Mouse (Mus musculus) cerebellum, adult 11-12 months (tissue): ENCODE measurements around the gene Hoxb9.

Source experiments
- DNase-seq: peaks from one replicate; pipeline ENCODE4 v3.0.0; 2022

Gene Hoxb9

DNA sequence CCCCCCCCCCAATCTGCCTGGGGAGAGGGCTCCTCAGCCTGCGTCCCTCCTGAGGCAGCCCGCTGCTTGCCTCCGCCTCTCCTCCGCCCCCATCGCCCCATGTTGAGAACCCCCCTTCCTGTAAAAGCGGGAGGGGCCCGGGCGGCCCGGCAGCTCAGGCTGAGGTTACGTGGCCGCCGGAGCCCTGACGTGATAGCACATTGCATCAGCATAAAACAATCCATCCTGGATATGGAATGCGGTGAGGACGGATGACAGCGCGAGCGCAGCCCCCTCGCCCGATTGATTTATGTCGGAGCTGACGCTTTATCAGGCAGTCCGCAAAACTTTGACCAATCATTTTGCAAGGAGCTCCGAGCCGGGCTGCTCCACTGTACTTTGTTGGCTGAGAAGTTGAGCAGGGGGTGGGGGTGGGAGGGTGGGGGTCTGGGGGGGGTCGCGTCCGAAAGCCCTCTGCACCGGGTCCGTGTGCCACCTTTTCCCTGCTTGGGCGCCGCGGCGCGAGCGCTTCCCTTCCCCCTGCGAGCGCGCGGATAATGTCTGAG is at the start of gene Hoxb9:
Hoxb9 (plus strand) TSS at position 462 of the 545 bp plus-strand sequence.
- no peak for DNase-seq

GRCm38 (mm10) chr11:96223813-96224212 is 47.4 kb upstream of the Hoxb9 start:
- DNase-seq = no peak

DNA sequence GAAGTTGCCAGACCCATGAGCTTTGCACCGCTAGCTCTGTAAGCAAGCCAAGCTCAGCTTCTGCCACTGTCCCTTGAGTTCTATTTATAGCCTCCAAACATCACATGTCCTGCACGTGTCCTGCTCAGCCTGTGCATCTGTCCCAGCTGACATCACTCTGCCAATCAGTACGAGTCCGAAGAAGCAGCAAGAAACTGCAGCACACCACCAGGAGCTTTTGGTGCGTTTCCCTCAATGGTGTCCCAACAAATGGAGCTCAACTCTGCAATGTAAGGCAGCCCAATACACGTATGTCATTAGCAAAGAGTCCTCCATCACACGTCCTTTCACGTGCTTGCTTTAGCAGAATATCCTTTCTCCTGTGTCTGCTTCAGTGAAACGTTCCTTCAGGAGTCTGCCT is 43.6 kb upstream of the Hoxb9 start:
- DNase-seq = no peak

DNA sequence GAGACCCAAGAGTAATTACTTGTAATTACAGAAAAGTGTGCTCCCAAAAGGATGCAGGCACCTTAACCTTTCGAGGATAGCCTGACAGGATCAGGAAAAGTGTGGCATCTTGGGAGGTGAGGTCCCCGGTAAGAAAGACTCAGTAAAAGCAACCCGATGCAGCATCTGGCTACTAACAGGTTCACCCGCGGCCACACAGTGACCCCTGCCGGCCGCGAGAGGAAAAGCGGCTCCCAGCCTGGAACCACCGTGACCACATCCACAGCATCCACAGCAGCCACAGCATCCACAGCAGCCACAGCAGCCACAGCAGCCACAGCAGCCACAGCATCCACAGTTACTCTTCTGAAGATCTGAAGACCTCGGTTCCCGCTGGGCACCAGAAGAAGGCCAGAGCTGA is 36.4 kb upstream of the Hoxb9 start:
- no peak for DNase-seq

GRCm38 (mm10) chr11:96240211-96240610 is 31.0 kb upstream of the Hoxb9 start:
- no peak for DNase-seq

- no peak for DNase-seq
Observed at GRCm38 (mm10) chr11:96250901-96251300, 20.4 kb upstream of the Hoxb9 start.

GRCm38 (mm10) chr11:96251480-96252031 is 19.7 kb upstream of the Hoxb9 start:
- DNase-seq = no peak

DNA sequence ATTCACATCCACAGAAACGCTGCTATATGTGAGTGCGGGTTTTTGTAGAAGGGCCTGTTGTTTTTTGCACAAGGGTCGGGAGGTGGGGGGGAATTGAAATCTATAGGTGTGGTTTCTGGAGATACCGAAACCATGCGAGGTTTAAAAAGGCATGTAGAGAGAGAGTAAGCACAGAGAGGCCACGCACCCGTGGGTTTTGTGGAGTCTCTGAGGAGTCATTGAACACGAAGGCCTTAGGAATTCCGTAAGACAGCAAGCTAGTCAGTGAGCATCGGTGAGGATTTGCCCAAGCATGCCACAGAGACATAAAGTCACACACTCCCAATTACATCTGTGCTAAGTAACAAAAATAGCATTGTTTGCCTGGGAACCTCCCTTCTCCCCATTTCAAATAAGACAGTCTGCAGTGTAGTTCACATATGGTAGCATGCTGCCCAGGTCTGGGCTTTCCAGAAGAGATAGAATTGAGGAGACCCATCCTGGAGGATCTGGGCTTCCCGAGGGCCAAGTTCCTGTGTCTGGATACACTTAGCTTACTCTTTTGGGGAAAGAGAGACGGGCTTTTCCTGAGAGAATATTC is 18.6 kb upstream of the Hoxb9 start:
- no peak for DNase-seq

DNA sequence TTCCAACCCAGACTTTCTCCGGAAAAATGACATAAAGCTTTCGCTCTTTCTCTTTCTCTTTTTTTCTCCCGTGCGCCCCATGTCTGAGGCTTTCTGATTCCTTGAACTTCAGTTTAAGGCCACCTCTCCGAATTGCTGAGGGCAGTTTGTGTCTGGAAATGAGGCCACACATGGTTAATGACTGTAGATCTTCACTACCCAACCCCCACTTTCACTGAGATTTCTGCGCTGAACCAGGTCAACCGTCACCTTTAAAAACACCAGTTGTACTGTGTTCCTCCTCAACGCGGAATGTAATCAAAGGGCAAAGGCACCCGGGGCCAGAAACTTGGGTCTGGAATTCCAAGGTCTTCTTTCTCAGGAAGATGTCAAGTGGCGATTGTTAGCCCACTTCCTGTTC is 17.0 kb upstream of the Hoxb9 start:
- DNase-seq = no peak

DNA sequence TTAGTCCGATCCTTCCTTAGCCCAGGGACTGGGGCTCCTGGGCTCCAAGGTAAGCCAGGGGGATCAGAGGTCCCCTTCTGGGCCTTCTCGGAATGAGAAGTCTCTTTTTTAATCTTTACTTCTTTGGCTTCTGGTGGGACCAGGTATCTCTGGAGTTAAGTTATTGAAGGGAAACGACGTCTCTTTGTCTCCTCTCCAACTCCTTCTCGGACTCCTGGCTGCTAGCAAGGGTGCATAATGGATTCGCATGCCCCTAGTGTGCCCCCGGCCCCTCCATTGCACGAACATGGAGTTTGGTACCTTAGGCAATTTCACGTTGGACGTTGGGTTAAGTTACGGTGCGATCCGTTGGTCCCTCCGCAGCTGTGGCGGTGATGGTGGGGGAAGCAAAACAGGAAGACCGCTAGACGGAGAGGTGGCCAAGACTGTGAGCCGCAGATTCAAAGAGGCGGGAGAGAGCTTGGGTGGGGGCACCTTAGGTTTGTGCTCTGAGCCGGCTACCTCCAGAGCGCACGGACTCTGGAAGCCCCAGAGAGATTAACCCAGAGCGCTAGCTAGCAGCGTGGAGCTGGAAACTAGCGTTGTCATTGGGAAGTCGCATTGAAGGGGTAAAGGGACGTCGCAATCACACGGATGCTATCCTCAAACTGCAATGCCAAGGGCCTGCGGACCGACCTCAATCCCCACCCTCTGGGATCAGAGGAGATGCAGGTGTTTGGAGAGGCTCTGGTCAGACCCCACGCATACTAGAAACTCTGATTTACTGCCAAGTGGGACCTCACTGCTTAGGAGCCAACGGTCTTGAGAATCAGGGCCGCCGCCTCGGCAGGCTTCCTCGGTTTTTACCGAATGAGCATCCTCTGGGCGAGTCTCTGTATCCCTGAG is 15.9 kb upstream of the Hoxb9 start:
- DNase-seq = no peak

DNA sequence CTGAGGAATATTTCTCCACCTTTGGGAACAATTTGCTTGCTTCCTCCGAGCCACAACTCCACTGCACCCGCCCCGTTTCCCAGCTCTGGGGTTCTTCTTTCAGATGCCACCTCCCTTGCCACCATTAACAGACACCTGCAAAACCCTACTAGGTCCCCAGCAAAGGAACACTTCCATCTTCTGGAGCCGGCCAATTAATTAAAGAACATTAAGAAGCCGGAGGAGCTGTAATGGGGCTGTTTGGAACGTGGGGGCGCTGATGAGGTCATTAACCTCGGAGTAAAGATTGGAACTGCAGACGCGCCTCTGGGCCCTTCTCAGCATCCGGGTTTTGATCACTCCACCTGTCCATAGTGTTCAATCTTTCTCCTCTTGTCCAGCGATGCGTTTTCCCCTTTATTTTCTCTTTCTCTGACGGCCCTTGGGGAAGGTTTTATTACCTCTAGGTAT is 15.2 kb upstream of the Hoxb9 start:
- DNase-seq = no peak

GRCm38 (mm10) chr11:96257141-96257540 is 14.1 kb upstream of the Hoxb9 start:
- no peak for DNase-seq

- DNase-seq = no peak
Observed at GRCm38 (mm10) chr11:96259038-96259437, 12.2 kb upstream of the Hoxb9 start.

GRCm38 (mm10) chr11:96259511-96259910 is 11.7 kb upstream of the Hoxb9 start:
- DNase-seq = no peak

DNA sequence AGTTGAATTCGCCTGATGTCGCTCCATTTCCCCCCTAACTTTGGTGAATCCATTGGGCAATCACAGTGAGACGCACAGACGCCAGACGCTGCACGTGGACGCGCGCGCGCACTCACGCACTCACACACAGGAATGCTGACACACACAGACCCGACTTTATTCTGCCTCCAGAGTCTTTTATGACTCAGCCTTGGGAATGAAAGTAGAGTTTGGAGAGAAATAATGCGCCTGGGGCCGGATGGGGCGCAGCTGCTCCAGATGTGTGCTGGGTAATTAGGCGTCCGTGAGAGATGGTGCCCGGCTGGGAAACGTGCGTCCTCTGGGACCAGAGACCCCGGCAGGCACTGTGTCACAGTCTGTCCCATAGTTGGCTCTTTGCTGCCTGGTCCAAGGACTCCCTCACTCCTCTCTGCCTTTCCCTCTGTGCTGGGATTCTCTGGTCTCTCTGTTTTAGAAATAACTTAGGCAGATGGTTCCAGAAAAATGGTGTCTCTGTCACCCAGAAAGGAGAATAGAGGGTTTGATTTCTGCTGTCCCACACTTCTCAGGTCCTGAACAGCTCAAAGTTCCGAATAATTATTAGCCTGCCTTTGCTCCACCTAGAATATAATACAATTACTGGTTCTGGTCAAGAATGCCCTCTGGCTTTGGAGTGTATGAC is 10.8 kb upstream of the Hoxb9 start:
- no peak for DNase-seq

DNA sequence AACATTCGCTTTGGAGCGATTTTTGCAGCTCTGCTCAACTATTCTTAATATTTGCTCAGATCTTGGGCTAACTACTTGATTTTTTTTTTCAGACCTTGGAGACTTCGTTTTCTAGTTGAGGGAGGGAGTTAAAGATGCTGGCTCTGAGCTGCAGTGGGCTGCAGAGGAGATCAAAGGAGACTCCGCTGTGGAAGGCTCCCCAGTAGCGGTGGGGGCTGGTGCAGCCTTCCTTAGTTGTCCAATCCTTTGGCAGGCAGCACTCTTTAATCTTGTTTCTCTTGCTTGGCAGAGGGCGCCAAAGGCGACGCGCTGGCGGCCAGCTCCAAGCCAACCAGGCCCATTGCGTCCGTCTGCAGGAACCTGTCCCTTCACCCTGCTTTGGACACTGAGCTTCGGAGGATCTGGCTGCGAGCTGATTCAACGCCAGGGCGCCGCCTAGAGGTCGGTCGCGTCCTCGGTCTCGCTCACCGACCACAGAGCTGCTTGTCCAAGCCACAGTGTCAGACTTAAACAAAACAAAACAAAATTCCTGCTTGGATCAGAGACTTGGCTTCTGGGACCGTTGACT is 9.8 kb upstream of the Hoxb9 start:
- DNase-seq = no peak

GRCm38 (mm10) chr11:96262262-96262830 is 8.9 kb upstream of the Hoxb9 start:
- no peak for DNase-seq

GRCm38 (mm10) chr11:96263636-96264389 is 7.4 kb upstream of the Hoxb9 start:
- no peak for DNase-seq

DNA sequence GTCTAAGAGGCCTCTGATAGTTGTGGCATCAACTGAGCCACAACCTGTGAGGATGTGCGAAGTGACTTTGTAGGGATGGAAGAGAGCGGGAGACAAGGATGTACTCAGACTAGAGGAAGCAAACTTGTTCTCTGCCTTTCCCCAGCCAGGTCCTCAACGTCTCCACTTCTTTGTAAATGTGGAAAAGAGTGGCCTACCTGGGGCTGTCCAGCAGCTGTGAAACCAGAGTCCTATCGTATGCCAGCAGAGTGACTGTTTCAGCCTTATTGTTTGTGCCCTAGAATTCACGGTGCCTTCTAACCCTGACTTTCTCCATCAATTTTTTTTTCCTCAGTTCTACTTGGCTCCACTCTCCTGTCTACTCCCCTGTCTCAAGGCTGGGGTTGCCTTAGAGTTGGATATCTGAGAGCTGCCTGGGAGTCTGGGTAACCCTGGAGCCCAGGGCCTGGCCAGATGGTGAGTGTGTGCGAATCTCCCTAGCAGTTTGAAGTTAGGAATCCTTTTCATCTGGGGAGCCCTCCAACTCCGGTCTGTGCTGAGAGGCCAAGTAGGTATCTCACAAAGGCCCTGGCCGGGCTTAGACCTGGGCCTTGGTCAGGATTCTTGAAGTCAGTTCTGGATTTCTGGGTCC is 6.8 kb upstream of the Hoxb9 start:
- no peak for DNase-seq

DNA sequence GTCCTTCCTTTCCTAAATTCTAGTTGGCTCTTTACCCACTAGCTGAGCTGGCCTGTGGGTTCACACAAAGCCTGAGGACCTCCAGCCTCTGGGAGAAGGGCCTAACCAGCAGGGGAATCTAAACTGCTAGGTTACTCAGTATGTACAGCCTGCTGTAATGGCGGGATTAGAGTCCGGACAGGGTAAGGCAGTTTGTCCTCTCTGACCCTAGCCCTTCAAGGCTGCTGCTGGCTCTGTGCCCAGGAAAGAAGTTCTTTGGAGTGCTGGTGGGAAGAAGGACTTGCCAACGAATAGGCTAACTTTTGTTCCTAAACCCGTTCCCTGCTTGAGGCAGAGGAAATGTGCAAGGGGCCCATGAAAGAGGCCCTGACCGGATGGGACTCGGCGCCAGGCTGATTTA is 5.3 kb upstream of the Hoxb9 start:
- DNase-seq = no peak
